Mouse (Mus musculus) cerebellum, adult 2 months (tissue): ENCODE data around the gene Pank1.

Experiments
- CTCF ChIP-seq: fragments of 200-500 bp; IDR thresholded peaks from 2 replicates; pipeline ENCODE4 v1.5.1; 2011; ENCODE audit warnings: low read depth, mild to moderate bottlenecking, control low read depth, low read length, moderate library complexity, borderline replicate concordance; ENCODE audit not compliant: insufficient read depth
- POLR2A ChIP-seq: fragments of 200-500 bp; IDR thresholded peaks from 2 replicates; pipeline ENCODE4 v1.6.1; 2011; ENCODE audit warnings: low read length, control low read depth, borderline replicate concordance; ENCODE audit not compliant: insufficient read depth

DNA sequence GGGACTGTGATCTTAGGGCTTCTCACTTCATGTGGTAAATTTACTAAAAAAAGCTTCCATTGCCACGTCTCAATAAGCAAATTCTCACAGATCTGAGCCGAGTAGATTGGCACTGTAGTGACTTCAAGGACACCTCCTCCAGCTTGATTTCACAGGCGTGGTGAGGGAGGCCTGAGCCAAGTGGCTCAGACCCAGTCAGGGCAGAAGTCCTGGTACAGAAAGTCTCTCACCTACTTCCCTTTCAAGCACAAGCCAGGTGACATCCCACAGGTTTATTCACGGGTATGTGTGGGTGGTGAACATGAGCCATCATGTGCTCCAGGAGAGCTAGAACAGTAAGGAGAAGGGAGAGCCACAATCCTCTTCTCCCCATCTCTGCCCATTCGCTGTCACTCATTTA, 1.9 kb upstream of the Pank1 start:
- TF ChIP-seq CTCF (no peak), POLR2A (no peak)
